Mouse (Mus musculus): ENCODE measurements at regions not wholly inside any gene's neighbourhood (a gene's known extent, or its start where the extent isn't known, plus 50 kb on each side); places are given as distances from the start of the nearest gene placed in this dataset.

- TF ChIP-seq CTCF (conservative IDR thresholded peaks at IDR 0.05; ENCODE audit: low read length) (no peak), POU5F1 (IDR thresholded peaks at IDR 0.05; ENCODE audit: borderline replicate concordance, low read length) (no peak)
These were observed 109.3 kb upstream of the Rybp start for GRCm38 (mm10) chr6:100396311-100397200.

Data from E14TG2a.4 (cell line).